In the genomic region with DNA sequence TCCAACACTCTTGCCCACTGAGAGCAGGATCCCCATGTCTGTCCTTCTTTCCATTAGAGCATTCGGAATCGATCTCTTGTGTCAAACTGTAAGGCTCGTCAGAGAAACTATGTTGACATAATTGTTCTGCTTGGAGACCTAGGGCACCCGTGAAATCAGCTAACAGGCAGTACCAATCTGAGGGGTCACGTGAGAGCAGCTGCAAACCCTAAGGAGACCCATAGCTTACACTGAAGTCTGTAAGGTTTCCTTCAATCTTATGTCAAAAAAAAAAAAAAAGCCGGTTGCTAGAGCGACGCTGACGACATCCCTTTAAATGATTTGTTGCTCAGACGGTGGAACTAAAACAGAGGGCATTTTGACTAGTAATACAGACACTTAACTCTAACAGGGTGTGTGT, we compare ENCODE assay signal across 26 mouse cellular contexts.
"Had no signal": no experiment of that assay in that cellular context is flagged by ENCODE, and none has a peak within 500 bp of the region (broad histone marks: within the 10 kb centered on the region; RNA-seq: fewer than 3 reads in every experiment).

No protein-coding gene starts in this region.

- H3K27me3 ChIP-seq: heart, embryonic 12.5 days; hindbrain, embryonic 12.5 days; intestine, embryonic 15.5 days; limb, embryonic 13.5 days; limb, embryonic 15.5 days; liver, embryonic 12.5 days had no signal

- ATAC-seq: hindbrain, embryonic 16.5 days; inflammation-experienced regulatory T-cells, adult 6 months; intestine, embryonic 15.5 days; intestine, postnatal 0 days; liver, embryonic 12.5 days had no signal

- H3K27ac ChIP-seq: gastrocnemius, adult 2 months; heart, embryonic 10.5 days; hindbrain, embryonic 10.5 days; hindbrain, embryonic 12.5 days; hindbrain, embryonic 14.5 days; intestine, embryonic 15.5 days; layer of hippocampus, adult 2 months; left cerebral cortex, adult 2 months; limb, embryonic 13.5 days; limb, embryonic 15.5 days; liver, embryonic 12.5 days; liver, embryonic 14.5 days had no signal

- H3K9me3 ChIP-seq: heart, embryonic 10.5 days; hindbrain, embryonic 12.5 days; intestine, embryonic 15.5 days; limb, embryonic 15.5 days; liver, embryonic 12.5 days had no signal

- H3K4me2 ChIP-seq: heart, embryonic 12.5 days; hindbrain, embryonic 12.5 days; hindbrain, embryonic 14.5 days; intestine, embryonic 15.5 days; limb, embryonic 13.5 days; limb, embryonic 15.5 days; liver, embryonic 12.5 days had no signal

- H3K36me3 ChIP-seq: hindbrain, embryonic 10.5 days; hindbrain, embryonic 12.5 days; intestine, embryonic 15.5 days; limb, embryonic 13.5 days; limb, embryonic 15.5 days; liver, embryonic 12.5 days had no signal

- H3K4me1 ChIP-seq: liver, embryonic 12.5 days had no signal

- DNase-seq: gastrocnemius, adult 2 months; gastrocnemius, postnatal 10 days; gastrocnemius, postnatal 25 days; heart, adult 18-20 months; heart, postnatal 10 days; heart, postnatal 4 days; kidney, adult 18-20 months; kidney, adult 8-10 months; kidney, postnatal 25 days; kidney, postnatal 4 days; left cerebral cortex, postnatal 4 days had no signal

- H3K9ac ChIP-seq: heart, embryonic 12.5 days; hindbrain, embryonic 12.5 days; hindbrain, embryonic 14.5 days; intestine, embryonic 15.5 days; limb, embryonic 13.5 days; limb, embryonic 15.5 days; liver, embryonic 12.5 days; liver, embryonic 14.5 days had no signal

- H3K4me3 ChIP-seq: gastrocnemius, adult 2 months; heart, embryonic 10.5 days; heart, embryonic 12.5 days; hindbrain, embryonic 10.5 days; hindbrain, embryonic 12.5 days; intestine, embryonic 15.5 days; layer of hippocampus, adult 2 months; left cerebral cortex, adult 2 months; limb, embryonic 13.5 days; limb, embryonic 15.5 days; liver, embryonic 12.5 days had no signal
